Mouse (Mus musculus) midbrain, postnatal 0 days (tissue): ENCODE data around the gene Fam20c. TPM values are rescaled to one million over a fixed set of nuclear protein-coding genes. Genes with fewer than 3 reads are reported as not detected.
A peak's percentile ranks its signal among the peaks of the same experiment; 100 is the strongest.

Source experiments
- ATAC-seq: fragments of 200-750 bp; cut with Nextera tagmentation; 2 replicates; pipeline ENCODE4 v1.8.0; 2017; ENCODE audit warnings: moderate number of reproducible peaks, mild to moderate bottlenecking, moderate TSS enrichment, moderate library complexity; ENCODE audit not compliant: low FRiP score
- DNase-seq: peaks from one replicate; pipeline ENCODE4 v3.0.0-alpha.2; 2015; ENCODE audit warnings: low spot score
- H3K27ac ChIP-seq: fragments of 300-500 bp; sonication (generic); 2 replicates; pipeline ENCODE4 v1.5.1; 2014; ENCODE audit warnings: low read depth, mild to moderate bottlenecking, low read length, mixed read lengths
- H3K27me3 ChIP-seq: fragments of 300-500 bp; sonication (generic); 2 replicates; pipeline ENCODE4 v1.6.1; 2014; ENCODE audit warnings: low read length, control low read depth, mixed read lengths; ENCODE audit not compliant: insufficient read depth
- H3K36me3 ChIP-seq: fragments of 300-500 bp; sonication (generic); 2 replicates; pipeline ENCODE4 v1.6.1; 2014; ENCODE audit warnings: low read length, control low read depth, mixed read lengths; ENCODE audit not compliant: insufficient read depth
- H3K4me1 ChIP-seq: fragments of 300-500 bp; sonication (generic); 2 replicates; pipeline ENCODE4 v1.6.1; 2014; ENCODE audit warnings: mild to moderate bottlenecking, control low read depth, antibody characterized with exemption, low read length, mixed read lengths; ENCODE audit not compliant: insufficient read depth
- H3K4me2 ChIP-seq: fragments of 300-500 bp; sonication (generic); 2 replicates; pipeline ENCODE4 v1.6.1; 2014; ENCODE audit warnings: low read depth, mild to moderate bottlenecking, low read length, mixed read lengths; ENCODE audit not compliant: poor library complexity, severe bottlenecking
- H3K4me3 ChIP-seq: fragments of 300-500 bp; sonication (generic); 2 replicates; pipeline ENCODE4 v1.5.1; 2014; ENCODE audit warnings: low read depth, mild to moderate bottlenecking, low read length, moderate library complexity
- H3K9ac ChIP-seq: fragments of 300-500 bp; sonication (generic); replicated peaks from 2 replicates; pipeline ENCODE4 v1.6.1; 2014; ENCODE audit warnings: mild to moderate bottlenecking, low read length, moderate library complexity, mixed read lengths; ENCODE audit not compliant: poor library complexity, severe bottlenecking
- H3K9me3 ChIP-seq: fragments of 300-500 bp; sonication (generic); 2 replicates; pipeline ENCODE4 v1.6.1; 2016; ENCODE audit warnings: low read length, control low read depth
- CTCF ChIP-seq: IDR thresholded peaks from 2 replicates; pipeline ENCODE4 v1.5.1; 2016; ENCODE audit warnings: antibody characterized with exemption, mild to moderate bottlenecking
- WGBS: fragments of 180-500 bp; shearing (Covaris S2); extraction: QIAGEN DNeasy Blood & Tissue Kit; methylation state at CpG from one replicate; pipeline ENCODE4 v1.1.7; 2014; 5-methylcytosine and 5-hydroxymethylcytosine counted together
- polyA plus RNA-seq: library from polyadenylated mRNA; unstranded; fragments of >200 nt; fragmentation: Nextera tagmentation; extraction: Ambion mirVana; gene quantifications from 2 replicates; pipeline ENCODE4 v1.2.1, GENCODE M21; 2015
- total RNA-seq: library from RNA; depleted of rRNA; stranded (reverse); fragments of >200 nt; gene quantifications from 2 replicates; pipeline ENCODE4 v1.2.3, GENCODE M21; 2014

Gene Fam20c
- total and polyA plus RNA-seq, 2 experiments from 2014 or later, result 51.6 to 106 TPM

DNA sequence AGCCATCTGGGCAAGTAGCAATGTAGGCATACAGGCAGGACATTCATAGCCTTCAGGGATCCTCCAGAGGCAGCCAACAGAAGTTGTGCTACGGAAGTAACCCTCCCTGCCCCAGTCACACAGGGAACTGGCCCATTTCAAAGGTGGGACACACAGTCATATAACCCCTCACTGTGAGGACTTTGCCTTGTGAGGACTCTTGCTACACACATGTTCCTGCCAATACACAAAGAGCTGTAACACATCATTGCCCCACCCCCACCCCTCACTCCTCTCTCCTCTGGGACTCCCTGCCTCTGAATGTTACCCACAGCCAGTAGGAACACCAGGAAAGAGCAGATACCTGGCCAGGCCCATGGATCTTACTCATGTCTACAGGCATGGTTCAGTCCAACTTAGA lies 28.4 kb downstream of the Fam20c start:
- H3K36me3 ChIP-seq, result peaks cover 8% of the 10 kb centered on the region
- DNase-seq (no peak), ATAC-seq (no peak)
- H3K9ac ChIP-seq, result no peak overlapping the region
- H3K27me3 ChIP-seq, result no peaks in the 10 kb centered on the region
- H3K4me1 ChIP-seq, result peaks cover 9% of the 10 kb centered on the region
- H3K4me2 ChIP-seq, result no peak overlapping the region
- H3K4me3 ChIP-seq, result no peak overlapping the region
- 94% methylated on average over 1 of the region's 1 CpGs for WGBS
- no peak overlapping the region for H3K27ac ChIP-seq
- no peak for TF ChIP-seq CTCF
- H3K9me3 ChIP-seq, result no peaks in the 10 kb centered on the region

DNA sequence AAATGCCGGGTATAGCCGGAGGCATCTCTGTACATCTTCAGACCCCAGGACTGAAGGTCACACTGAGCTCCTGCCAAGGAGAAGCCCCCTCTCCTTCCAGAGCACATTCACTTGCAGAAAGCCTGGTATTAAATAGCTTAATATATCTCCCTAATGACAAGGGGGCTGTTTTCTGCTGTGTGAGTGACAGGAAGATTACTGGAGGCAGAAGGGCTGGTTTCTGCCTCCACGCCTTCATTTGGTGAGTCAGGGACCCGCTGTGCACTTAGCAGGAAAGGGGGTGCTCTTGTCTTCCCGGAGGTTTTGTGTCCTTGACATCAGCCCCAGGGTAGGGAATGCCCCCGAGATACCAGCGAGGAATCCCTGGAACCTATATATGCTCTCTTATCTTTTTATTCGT lies 28.9 kb downstream of the Fam20c start:
- no peak for DNase-seq

DNA sequence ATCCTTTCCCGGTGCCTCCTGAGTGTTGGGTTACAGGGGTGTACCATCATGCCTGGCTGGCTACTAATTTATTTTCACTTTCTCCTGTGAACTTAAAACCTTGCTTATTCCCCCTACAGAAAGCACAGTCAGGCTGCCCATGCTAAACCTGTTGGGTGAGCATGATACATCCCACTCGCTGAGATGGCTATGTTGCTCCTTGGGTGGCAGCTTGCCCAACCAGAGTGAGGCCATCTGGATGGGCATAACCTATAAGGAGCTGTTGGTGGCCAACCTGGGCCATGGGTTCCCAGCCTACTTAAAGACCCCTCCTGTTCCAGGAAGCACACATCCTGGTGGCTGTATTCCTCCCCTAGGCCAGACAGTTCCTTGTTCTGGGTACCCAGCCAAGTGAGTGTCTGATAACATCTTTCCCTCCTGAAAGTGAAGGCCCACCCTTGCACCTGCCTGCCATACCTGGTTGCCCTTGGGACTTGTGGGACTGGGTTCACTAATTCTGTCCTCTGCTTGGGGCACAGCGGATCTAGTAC lies 31.7 kb downstream of the Fam20c start:
- H3K9me3 ChIP-seq, result no peaks in the 10 kb centered on the region
- H3K9ac ChIP-seq, result no peak overlapping the region
- ATAC-seq (no peak), DNase-seq (no peak)
- peaks cover 3% of the 10 kb centered on the region; the same call in 1 of the 2 replicates for H3K4me1 ChIP-seq
- peaks cover 18% of the 10 kb centered on the region for H3K36me3 ChIP-seq
- WGBS, result 93% methylated on average over 3 of the region's 3 CpGs
- H3K27me3 ChIP-seq, result no peaks in the 10 kb centered on the region
- H3K4me3 ChIP-seq, result no peak overlapping the region
- no peak for TF ChIP-seq CTCF
- H3K27ac ChIP-seq, result no peak overlapping the region
- no peak overlapping the region for H3K4me2 ChIP-seq

More for the DNA sequence above, 28.9 kb downstream of the Fam20c start:
- Histone ChIP-seq H3K9ac (no peak overlapping the region), H3K4me2 (no peak overlapping the region), H3K4me1 (peaks cover 12% of the 10 kb centered on the region), H3K4me3 (no peak overlapping the region), H3K27me3 (no peaks in the 10 kb centered on the region), H3K27ac (no peak overlapping the region), H3K36me3 (peaks cover 9% of the 10 kb centered on the region), H3K9me3 (no peaks in the 10 kb centered on the region)
- no peak for ATAC-seq
- no peak for TF ChIP-seq CTCF
- 73% methylated on average over 8 of the region's 8 CpGs for WGBS

DNA sequence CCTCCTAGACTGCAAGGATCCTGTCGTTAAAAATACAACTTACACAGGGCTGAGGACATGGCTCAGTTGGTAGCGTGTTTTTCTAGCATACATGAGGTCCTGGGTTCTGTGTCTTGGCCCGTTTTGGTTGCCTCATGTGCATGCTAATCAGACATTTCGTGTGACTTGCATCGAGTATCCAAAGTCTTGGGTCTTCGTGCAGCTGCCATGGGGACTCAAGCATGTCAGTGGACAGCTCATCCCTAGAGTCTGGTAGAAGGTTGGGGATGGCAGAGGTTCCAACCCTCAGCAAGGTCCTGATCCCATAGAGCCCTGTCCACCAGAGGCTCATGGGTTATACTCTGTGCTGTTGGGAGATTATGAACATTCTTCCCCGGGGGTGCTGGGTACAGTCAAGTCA lies 33.3 kb downstream of the Fam20c start:
- DNase-seq (no peak), ATAC-seq (no peak)
- H3K4me2 ChIP-seq, result no peak overlapping the region
- 84% methylated on average over 7 of the region's 7 CpGs for WGBS
- no peaks in the 10 kb centered on the region for H3K27me3 ChIP-seq
- H3K27ac ChIP-seq, result no peak overlapping the region
- peaks cover 3% of the 10 kb centered on the region; the same call in 1 of the 2 replicates for H3K4me1 ChIP-seq
- no peak overlapping the region for H3K4me3 ChIP-seq
- H3K36me3 ChIP-seq, result peaks cover 22% of the 10 kb centered on the region
- no peaks in the 10 kb centered on the region for H3K9me3 ChIP-seq
- no peak overlapping the region for H3K9ac ChIP-seq
- TF ChIP-seq CTCF, result no peak

GRCm38 (mm10) chr5:138788481-138789211 lies 34.3 kb downstream of the Fam20c start:
- ATAC-seq, result 0 out of 2 replicates have a peak, but pooled peaks have one; percentile 27
- WGBS, result 40% methylated on average over 11 of the region's 11 CpGs
- no peak for DNase-seq
- H3K27me3 ChIP-seq, result no peaks in the 10 kb centered on the region
- H3K27ac ChIP-seq, result no peak overlapping the region
- no peak for TF ChIP-seq CTCF
- no peak overlapping the region for H3K4me2 ChIP-seq
- H3K4me1 ChIP-seq, result peaks cover 3% of the 10 kb centered on the region; the same call in 1 of the 2 replicates
- no peak overlapping the region for H3K4me3 ChIP-seq
- H3K36me3 ChIP-seq, result peaks cover 30% of the 10 kb centered on the region
- H3K9me3 ChIP-seq, result no peaks in the 10 kb centered on the region
- H3K9ac ChIP-seq, result no peak overlapping the region

DNA sequence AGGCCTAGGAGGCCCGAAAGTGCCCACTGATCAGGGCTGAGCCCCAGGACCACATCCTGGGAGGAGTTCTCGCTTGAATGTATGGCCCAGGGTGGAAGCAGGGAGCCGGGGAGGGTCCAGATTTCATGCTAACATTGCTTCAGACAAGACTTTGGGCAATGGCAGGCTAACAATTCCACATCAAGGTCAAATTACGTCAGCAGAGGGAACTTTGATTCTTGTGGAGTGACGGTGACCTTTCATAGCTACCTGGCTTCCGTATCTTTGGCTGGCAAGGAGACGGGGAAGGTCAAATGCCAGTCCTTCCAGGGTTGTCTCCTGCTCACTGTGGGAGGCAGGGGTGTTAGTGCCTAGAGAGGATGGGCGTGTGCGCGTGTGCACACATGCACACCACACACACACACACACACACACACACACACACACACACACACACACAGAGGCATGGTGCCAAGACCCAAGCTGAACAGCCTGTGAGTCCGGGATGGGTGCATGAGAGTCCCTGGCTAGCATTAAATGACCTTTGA lies 36.7 kb downstream of the Fam20c start:
- DNase-seq (no peak), ATAC-seq (no peak)
- Histone ChIP-seq H3K27me3 (no peaks in the 10 kb centered on the region), H3K36me3 (peaks cover 42% of the 10 kb centered on the region), H3K27ac (no peak overlapping the region), H3K9me3 (no peaks in the 10 kb centered on the region), H3K4me2 (no peak overlapping the region), H3K4me3 (no peak overlapping the region), H3K4me1 (peaks cover 3% of the 10 kb centered on the region; the same call in 1 of the 2 replicates), H3K9ac (no peak overlapping the region)
- 91% methylated on average over 9 of the region's 11 CpGs for WGBS
- no peak for TF ChIP-seq CTCF
